Mouse (Mus musculus): Measurements from ENCODE around the gene Acad10. TPM values are rescaled to one million over a fixed set of nuclear protein-coding genes. Genes with fewer than 3 reads are reported as not detected.
"Not testable (repeated sequence)": the region's sequence is repeated elsewhere in the genome, so short reads cannot be mapped to it uniquely, and the experiment has no call there.

Gene Acad10
- total RNA-seq, 2 experiments from 2014 or later = 19.8 to 23.8 TPM

- intact Hi-C loops (cut with DNase I) = loop anchor here (2.0 to 5.0 kb wide), 2 partner anchors 49 to 181 kb away; partner anchors contain the start of gene Atxn2
- DNase-seq = no peak
Measured at GRCm38 (mm10) chr5:121661494-121661893, 1.2 kb upstream of the Acad10 start.

- intact Hi-C loops (cut with DNase I) = loop anchor here (2.0 to 5.0 kb wide), 2 partner anchors 50 to 181 kb away; partner anchors contain the start of gene Atxn2
- DNase-seq = peak in 1 of 2 experiments; percentile 20
Measured at GRCm38 (mm10) chr5:121660897-121661254, 562 bp upstream of the Acad10 start.

GRCm38 (mm10) chr5:121657656-121658055 is 2.7 kb downstream of the Acad10 start:
- intact Hi-C loops (cut with DNase I); DNase-seq: not testable (repeated sequence)

GRCm38 (mm10) chr5:121656866-121657265 is 3.4 kb downstream of the Acad10 start:
- intact Hi-C loops (cut with DNase I) = not testable (repeated sequence)
- peak; percentile 13 to 19 for DNase-seq

- intact Hi-C loops (cut with DNase I) = no loop called here
- no peak for DNase-seq
Measured at GRCm38 (mm10) chr5:121654526-121654925, 5.8 kb downstream of the Acad10 start.

- intact Hi-C loops (cut with DNase I) = no loop called here
- no peak for DNase-seq
Measured at GRCm38 (mm10) chr5:121649134-121649533, 11.2 kb downstream of the Acad10 start.

- intact Hi-C loops (cut with DNase I) = no loop called here
- DNase-seq = no peak
Measured at GRCm38 (mm10) chr5:121639601-121640000, 20.7 kb downstream of the Acad10 start.

- no peak for DNase-seq
- intact Hi-C loops (cut with DNase I) = no loop called here
Measured at GRCm38 (mm10) chr5:121637296-121637695, 23.0 kb downstream of the Acad10 start.

- no peak for DNase-seq
Measured at GRCm38 (mm10) chr5:121634668-121635067, 25.6 kb downstream of the Acad10 start.

GRCm38 (mm10) chr5:121632804-121633203 is 27.5 kb downstream of the Acad10 start:
- intact Hi-C loops (cut with DNase I) = no loop called here
- DNase-seq = no peak

More at GRCm38 (mm10) chr5:121634668-121635067, 25.6 kb downstream of the Acad10 start:
- intact Hi-C loops (cut with DNase I) = no loop called here

- not testable (repeated sequence) for DNase-seq
- intact Hi-C loops (cut with DNase I) = loop anchor here (2.0 kb wide), 1 partner anchor 24 kb away; no protein-coding TSS in a partner anchor
Measured at GRCm38 (mm10) chr5:121631106-121631647, 29.1 kb downstream of the Acad10 start.

- peak; percentile 71 to 83 for DNase-seq
- intact Hi-C loops (cut with DNase I) = no loop called here
Measured at GRCm38 (mm10) chr5:121627871-121628270, 32.4 kb downstream of the Acad10 start.

GRCm38 (mm10) chr5:121623241-121623640 is 37.1 kb downstream of the Acad10 start:
- intact Hi-C loops (cut with DNase I) = no loop called here
- DNase-seq = no peak

- intact Hi-C loops (cut with DNase I) = loop anchor here (1.0 kb wide), 1 partner anchor 56 kb away; no protein-coding TSS in a partner anchor
- DNase-seq = no peak
Measured at GRCm38 (mm10) chr5:121621102-121621501, 39.2 kb downstream of the Acad10 start.

- intact Hi-C loops (cut with DNase I) = loop anchor here (5.0 kb wide), 1 partner anchor 233 kb away; no protein-coding TSS in a partner anchor
- DNase-seq = peak; percentile 87 to 88
Measured at GRCm38 (mm10) chr5:121618592-121619513, 41.5 kb downstream of the Acad10 start, which contains the start of gene Acad12. TSS of gene Acad12 (minus strand) at chr5:121618938.

GRCm38 (mm10) chr5:121614921-121615320 is 45.4 kb downstream of the Acad10 start:
- intact Hi-C loops (cut with DNase I) = loop anchor here (5.0 kb wide), 1 partner anchor 237 kb away; no protein-coding TSS in a partner anchor
- DNase-seq = not testable (repeated sequence)

GRCm38 (mm10) chr5:121612036-121612435 is 48.3 kb downstream of the Acad10 start:
- no peak for DNase-seq
- intact Hi-C loops (cut with DNase I) = loop anchor here (1.0 kb wide), 1 partner anchor 43 kb away; no protein-coding TSS in a partner anchor

- intact Hi-C loops (cut with DNase I); DNase-seq: not testable (repeated sequence)
Measured at GRCm38 (mm10) chr5:121609556-121610135, 50.7 kb downstream of the Acad10 start.

- peak; percentile 84 to 89 for DNase-seq
- intact Hi-C loops (cut with DNase I) = loop anchor here (2.0 kb wide), 1 partner anchor 25 kb away; no protein-coding TSS in a partner anchor
Measured at GRCm38 (mm10) chr5:121606151-121606550, 54.2 kb downstream of the Acad10 start.

GRCm38 (mm10) chr5:121603815-121604214 is 56.5 kb downstream of the Acad10 start:
- intact Hi-C loops (cut with DNase I) = loop anchor here (2.0 to 5.0 kb wide), 2 partner anchors 57 to 152 kb away; partner anchors contain the start of genes Erp29 and Tmem116
- DNase-seq = not testable (repeated sequence)

All from heart, postnatal 36 days (tissue).